Mouse (Mus musculus) heart, adult 8-10 months (tissue): Measurements from ENCODE around the gene Zpbp2. TPM values are rescaled to one million over a fixed set of nuclear protein-coding genes. Genes with fewer than 3 reads are reported as not detected.

Experiments used
- DNase-seq: peaks from one replicate; pipeline ENCODE4 v3.0.0; 2022; ENCODE audit warnings: low spot score
- total RNA-seq, 4 experiments: library from RNA; stranded (reverse); gene quantifications; 2 replicates each; pipeline ENCODE4 v1.2.4; 2022

Zpbp2 gene
- total RNA-seq, 4 experiments from 2014 or later: not detected

DNA sequence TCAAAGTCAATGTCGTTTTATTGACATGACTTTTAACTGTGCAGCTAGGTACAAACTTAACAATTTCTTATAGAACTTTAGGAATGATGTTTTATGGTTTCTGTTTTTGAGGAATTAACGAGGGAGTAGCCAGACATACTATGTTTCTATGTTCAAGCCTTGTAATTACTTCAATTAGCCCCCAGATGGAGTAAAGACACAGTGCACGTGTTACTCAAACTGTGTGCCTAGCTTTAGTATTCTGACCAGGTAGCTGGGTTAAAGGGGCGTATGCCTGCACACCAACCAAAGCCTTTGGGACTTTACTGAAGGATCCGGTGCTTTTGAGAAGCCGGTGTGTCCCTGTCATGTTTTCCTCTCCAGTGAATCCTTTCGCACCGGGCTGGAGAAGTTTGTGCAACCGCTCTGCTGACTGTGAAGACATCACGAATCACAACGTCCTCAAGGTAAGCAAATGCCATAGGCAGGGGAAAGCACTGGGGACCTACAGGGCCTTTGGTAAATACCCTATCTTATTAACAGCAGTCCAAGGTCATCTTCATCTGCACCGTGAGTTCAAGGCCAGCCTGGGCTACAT is 4.3 kb downstream of the Zpbp2 start:
- DNase-seq: no peak

DNA sequence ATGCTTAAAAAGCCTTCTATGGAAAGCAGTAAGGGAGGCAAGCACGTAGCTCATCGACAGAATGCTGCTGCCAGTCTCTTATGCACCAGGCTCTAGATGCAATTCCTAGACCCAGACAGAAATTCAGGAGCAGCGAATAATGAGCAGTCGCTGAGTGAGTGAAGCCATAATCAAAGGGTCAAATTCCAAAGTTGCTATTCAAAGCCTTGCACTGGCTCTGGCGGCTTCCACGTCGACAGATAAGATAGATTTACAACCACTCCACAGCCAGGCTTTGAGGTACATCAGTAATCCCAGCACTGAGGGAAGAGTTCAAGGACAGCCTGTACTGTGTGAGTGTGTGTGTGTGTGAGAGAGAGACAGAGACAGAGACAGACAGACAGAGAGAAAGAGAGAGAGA is 10.0 kb downstream of the Zpbp2 start:
- DNase-seq: no peak

DNA sequence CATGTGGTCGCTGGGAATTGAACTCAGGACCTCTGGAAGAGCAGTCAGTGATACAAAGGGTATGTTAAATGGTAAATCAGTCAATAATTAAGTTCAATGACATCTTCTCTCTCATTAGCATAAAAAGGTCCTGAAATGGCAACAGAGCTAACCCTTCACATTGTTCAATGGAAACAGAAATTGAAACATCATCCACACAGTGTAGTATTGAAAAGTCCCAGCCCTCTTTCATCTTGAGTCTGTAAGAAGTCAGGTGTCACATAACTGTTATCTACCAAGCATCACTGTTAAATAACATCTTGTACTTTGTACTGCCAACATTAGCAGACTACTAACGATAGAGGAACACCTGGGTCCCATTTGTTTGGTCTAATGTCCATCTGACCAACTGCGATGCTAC is 12.1 kb downstream of the Zpbp2 start:
- DNase-seq: no peak

DNA sequence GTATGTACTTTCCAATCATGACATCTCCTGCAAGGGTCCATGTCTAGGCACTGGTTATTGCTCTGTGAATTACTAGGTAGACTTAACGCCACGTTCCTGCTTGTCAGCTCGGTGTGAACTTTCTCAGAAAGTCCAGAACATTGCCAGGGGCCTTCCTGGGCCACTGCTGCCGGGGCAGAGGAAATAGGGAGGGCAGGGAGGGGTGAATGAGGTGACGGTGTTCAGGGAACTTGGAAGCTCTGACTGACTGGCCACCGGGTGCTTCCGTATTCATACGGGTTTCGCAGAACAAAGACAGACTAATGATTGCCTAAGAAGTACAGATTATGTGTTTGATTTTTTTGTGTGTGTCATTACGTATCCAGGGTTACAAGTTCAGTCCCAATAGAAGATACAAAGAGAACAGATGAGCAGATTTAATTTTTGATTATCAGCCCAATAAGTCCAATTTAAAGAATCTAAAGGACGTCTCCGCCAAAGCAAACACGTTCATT is 13.1 kb downstream of the Zpbp2 start:
- no peak for DNase-seq

DNA sequence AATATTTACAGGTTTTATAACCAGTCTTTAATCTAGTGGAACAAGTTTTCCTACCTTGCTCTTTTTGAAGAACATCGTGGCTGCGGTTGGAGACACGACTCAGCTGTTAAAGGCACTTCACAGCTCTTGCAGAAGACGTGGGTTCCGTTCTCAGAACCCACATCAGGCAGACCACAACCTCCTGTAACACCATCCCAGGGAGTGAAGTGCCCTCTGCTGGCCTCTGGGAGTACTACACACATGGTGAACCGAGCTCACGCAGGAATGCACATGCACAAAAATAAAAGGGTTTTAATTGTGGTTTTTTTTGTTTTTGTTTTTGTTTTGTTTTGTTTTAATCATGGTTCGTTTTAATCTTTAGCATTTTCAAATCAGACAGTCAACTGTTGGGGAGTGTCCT is 17.4 kb downstream of the Zpbp2 start:
- no peak for DNase-seq

DNA sequence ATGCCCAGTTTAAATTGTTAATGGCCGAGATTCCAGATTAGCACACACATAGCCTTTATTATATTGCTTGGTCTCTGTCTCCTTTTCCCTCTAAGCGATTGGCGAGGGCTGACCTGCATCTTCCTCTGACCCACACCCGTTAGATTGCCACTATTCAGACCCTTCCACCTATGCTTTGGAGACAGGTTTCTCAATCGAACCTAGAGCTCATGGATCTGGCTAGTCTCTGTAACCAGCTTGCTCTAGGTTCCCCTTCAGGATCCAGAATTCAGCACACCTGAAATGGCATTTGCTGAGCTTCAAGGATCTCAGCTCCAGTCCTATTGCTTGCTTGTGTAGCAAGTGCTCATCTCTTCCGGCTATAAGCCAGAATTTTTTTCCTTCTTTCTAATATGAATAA is 18.6 kb downstream of the Zpbp2 start:
- no peak for DNase-seq

DNA sequence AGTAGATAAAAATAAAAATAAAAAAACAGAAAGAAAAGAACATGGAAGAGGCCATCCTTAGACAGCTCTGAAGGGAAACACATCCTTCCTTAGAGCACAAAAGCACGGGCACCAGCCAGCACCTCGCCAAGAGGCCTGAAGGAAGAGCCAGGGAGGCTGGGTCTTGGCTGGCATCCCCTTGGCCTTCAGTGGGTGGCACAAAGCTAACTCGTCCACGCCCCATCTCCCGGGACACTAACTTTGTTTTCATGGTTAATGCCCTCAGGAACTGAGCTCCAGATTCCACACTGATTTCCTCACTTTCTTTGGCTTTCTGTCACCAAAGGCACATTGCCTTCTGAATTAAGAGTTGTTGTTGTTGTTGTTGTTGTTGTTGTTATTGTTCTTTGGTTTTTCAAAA is 26.9 kb downstream of the Zpbp2 start:
- DNase-seq: no peak

DNA sequence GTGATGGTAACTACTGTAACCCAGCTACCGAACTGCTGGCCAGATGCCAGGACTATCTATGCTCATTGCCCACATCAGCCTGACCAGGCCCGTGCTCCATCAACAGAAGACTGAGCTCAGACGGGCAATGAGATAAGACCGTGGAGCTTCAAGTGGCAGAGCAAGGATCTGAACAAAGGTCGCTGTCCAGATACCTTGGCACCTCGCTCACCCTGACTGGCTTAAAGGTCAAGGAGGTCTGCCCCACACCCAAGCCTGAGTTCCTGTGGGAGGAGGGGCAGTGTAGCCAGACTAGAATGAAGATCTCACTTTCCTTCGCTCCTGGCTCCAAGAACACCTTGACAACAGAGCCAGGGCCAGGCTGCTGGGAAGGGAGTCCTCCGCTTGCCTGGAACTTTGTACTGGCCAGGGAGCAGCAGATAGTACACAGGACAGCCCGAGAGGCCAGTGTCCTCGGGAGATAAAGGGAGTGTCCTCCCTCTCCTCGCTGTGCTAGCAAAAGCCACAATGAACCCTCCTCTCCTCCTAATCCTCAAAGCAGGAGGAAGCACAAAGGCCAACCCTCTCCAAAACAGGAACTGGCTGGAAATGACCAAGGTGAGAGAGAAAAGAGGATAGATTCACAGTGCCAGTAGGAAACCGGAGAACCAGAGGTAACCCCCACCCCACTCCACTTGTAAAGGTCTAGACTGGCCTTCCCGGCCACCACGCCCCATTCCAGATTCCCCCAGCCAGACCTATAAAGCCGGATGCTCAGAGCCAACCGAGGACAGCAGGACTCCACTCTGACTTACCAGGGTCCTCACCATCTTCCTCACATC is 29.6 kb downstream of the Zpbp2 start:
- no peak for DNase-seq

DNA sequence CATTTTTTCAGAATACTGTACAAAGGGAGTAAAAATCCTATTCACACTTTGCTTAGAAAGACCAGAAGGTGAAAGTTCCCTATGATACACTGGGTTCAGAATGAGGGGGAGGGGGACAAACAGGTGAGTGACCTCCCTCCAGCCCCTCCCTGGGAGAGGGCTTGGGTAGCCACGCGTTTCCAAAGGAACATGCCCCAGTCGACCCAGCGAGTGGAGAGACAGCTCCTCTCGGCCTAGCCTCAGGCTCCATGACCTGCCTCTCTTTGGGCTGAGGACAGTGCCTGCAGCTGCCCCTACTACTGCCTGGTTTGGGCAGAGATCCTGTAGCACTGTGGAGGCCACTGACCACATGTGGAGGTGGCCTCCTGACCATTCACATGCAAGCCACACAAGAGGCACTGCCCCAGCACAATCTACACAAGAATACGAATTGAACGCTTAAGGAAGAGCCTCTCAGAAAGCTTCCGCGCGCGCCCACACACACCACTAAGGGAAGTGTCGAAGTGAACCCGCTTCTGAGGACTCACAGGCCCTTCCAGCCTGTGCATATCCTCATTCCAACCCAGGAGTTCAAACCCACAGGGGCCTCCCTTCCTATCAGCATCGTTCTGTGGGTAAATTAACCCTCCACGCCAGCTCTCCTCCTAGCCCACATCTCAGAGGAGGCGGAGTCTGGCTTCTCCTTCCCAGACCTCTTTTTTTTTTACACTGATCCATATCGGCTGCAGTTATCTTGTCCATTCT is 30.6 kb downstream of the Zpbp2 start:
- DNase-seq: no peak

DNA sequence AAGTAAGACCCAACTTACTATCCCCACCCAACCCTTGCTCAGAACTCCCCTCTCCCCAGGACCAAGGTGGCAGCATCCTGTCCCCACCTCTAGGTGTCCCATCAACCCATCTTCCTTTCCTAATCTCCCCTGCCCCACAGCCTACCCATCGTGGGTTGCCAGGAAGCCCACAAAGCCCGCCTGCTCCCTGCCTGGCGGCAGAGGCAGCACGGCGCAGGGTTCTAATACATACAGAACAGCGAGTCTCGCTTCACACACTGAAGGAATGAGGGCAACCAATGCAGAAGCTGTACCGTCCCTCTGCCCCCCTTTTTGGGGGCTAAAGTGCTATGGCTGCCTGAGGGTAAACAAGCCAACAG is 31.1 kb downstream of the Zpbp2 start:
- DNase-seq: no peak

DNA sequence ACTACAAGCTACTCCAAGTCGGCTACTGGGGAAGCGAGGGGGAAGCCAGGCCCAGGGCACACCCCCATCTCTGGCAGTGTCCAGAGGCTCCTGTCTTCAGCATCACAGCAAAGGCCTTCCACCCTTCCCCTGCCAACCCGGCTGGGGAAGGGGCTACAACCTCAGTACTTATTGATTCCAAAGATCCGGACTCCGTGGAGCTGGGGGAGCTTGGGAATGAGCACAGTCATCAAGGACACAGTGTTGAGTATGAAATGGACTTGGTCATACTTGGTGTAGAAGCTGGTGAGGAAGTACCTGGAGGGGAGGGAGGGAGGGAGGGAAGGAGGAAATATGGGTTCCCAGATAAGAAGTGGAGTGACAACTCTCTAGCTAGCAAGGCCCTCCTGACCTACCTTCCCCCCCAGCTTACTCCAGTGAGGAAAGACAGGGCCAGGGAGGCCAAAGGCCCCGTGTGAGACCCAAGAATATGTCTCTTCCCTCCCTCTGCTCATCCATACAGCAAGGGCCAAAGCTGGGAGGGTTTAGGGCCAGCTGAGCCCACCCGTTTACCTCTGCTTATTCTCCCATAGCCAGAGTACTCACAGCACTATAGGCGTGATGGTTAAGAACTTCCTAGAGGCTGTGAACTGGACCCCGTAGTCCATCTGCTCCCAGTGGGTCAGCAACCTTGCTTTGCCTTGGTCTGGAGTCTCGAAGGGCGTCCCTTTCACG is 31.8 kb downstream of the Zpbp2 start:
- no peak for DNase-seq

DNA sequence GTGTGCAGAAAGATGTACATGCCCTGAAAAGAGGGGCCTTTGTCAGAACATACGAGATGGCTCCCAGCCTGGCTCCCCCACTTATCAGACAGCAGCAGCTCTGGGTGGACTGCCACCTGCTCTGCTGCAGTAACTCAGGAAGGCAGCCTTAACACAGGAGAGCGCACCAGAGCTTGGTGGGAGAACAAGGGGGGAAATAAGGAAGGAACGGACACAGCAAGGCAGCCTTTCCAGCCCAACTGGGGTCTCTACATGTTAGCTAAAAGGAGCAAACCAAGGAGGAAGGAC is 32.3 kb downstream of the Zpbp2 start:
- no peak for DNase-seq

DNA sequence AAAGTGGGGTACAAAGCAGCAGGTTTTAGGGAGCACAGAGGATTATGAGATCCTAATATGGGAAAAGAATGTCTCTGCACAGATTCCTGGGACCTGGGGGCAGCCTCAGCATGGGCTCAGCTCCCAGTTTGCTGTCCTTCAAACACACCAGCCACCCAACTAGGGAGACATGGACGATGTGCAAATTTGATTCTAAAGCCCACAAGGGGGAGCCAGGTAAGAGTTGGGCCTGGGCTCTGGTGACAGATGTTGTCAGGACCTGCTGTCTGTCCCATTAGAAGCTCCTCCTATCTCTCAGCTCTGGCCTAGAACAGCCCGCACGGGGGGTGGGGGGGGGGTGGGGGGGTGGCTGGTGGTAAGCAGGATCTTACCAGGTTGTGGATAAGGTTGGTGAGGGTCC is 32.7 kb downstream of the Zpbp2 start:
- DNase-seq: no peak

DNA sequence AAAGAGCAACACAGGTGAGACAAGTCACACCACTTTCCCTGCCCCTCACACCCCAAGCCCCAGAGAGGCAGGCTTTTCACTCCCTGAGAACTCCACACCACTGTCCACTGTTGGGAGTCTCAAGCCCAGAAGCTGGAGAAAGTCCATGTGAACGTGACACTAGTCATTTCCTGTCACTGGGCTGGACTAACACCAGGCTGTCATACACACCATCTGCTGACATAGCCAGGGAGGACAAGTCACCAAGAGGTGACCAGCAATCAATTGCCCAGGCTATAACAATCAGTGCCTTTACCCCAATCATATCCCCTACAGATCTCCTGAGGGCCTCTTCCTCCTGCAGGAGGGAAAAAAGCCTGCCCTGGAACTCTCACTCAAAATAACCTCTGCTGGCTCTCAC is 33.2 kb downstream of the Zpbp2 start:
- DNase-seq: no peak

DNA sequence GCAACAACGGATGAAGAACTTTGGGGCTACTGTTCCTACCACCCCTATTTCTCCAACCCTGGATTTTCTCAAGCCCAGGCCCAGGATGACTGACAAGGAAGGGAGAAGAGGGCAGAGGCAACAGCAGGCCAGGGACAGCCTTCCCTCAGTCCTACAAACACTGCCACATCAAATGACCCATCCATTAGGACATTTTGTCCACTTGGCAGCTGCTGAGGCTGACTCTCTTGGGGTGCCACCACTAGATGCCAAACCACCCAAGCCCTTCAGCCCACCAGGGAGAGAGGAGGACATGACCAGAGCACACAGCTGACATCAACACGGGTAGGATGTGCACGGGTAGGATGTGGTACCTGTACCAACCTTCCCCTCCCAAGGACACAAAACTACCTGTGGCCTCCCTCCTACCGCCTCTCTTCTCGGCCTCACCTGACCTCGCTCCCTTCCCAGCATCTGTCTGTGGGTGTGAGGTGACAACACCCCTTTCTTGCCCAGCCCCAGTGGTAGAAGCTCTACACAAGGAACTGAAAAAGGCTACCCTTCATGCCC is 33.8 kb downstream of the Zpbp2 start:
- no peak for DNase-seq

DNA sequence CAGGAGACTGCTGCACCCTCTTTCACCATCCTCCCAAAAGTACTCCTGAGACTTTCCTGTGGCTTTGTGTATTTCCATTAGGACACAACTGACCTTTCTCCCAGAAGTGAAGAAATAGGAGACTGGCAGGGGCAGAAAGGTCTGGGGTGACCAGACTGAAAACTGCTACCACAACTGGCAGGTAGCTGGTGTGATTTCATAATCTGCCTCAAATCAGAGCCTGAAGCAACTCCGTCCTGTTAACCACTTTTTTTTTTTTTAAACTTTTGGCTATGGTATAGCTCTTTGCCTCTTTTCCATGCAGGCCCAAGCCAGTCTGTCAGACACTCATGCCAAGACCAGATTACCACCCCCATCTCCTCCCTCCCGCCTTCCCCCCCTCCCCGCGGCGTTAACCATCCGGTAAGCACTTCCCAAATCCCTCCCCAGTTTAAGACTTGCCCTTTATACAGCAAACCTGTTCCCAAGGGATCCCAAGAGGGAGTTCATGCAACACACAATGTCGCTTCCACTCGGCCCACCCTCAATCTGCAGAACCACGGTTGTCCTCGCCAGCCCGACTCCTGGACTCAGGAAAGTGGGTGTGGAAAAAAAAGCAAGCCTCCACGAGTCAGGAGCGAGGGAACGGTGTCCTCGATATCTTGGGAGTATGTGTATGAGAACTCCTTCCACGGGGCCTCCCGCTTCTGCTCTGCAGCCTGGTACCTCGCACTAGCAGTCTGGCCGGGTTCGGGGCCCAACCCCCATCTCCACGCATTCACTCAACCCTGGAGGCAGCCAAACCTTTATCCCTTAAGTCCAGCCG is 35.4 kb downstream of the Zpbp2 start:
- peak; percentile 42 for DNase-seq

DNA sequence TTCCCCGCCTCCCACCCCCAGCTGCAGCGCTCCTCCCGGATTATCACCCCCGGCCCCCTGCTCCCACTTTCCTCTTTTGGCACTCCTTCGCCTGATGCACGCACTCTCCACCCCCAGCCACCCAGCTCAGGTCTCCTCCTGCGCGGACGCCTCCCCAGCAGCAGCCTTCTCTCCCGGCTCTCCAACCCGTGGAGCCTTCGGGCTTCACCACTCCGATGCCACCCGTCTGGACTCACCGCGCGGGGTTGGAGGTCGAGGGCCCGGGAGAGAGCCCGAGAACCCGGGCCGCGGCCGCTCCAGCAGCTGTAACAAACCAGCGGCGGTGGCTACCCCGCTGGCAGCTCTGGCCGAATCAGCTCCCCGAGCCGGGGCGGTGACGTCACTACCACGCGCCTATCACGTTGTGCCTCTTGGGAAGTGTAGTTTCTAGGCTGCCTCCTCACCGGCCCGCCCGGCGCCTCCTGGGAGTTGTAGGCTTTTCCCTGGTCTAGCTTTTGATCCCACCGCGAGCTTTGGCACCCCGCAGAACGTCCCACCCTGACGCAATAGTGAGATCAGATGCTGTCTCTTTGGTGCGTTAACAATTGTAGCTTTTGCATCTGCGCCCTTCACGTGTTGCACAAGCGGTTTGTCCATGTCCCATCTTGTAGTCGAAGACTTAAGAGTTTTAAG is 36.1 kb downstream of the Zpbp2 start, which contains the start of gene Ormdl3:
Gene Ormdl3, minus strand, starts transcription at position 477 of the 672 bp plus-strand sequence.
- peak; percentile 98 for DNase-seq

DNA sequence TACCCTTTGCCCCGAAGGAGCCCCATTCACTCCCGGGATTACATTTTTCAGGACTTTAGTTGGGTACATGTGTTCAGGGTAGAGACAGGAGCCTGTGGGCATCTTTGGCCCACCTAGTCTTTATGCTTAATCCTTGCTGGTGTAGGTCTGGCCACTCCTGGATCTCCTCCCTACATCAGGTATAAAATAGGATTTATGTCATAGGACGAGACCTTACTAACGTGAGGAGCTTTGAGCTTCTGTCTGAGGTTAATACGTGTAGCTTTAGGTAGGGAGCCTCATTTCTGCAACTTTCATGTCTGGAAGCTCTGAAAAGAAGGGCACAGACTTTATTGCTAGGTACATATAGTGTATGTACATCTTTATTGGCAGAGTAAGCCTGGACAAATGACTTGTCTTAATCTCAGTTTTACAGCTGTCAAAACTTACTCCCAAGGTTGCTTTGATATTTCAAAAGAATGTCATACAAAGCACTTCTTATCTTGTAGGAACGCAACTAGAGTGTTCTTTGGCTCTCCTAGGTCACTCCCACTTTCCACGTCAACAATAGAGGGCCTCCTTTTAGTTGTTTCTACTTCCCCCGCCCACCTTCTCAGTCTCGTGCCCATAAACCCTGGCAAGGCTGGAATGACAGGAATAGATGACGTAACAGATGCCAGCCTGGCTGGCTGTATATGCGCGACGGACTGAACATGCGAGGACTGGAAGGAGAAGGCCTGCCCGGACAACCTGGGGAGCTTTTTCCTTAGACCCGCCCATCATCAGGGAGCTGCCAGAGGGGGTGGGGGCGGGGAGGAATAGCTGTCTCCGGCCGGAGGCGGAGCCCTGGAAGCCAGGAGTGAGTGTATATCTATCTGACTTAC is 37.0 kb downstream of the Zpbp2 start:
- peak; percentile 83 for DNase-seq

DNA sequence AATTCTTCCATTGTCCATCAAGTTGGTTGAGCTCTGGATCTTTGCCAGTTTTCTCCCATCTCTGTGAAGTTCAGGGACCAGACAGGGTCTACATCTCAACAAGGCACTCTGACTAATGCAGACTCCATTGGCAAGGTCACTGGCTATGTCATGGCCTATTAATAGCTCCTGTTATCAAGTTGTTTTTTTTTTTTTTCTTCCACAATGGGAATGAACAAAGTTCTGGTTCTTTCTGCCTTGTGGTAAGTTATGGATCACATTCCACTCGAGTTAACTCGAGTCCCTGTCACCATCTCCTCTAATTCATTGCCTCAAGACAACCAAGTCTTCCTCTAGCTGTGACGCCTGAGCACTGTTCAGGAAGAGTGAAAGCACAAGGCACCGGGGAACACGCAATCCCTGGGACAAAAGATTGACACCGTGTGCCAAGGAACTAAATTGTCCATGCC is 38.0 kb downstream of the Zpbp2 start:
- peak; percentile 42 for DNase-seq
